ENCODE assay signal across 9 mouse cellular contexts in the genomic region with DNA sequence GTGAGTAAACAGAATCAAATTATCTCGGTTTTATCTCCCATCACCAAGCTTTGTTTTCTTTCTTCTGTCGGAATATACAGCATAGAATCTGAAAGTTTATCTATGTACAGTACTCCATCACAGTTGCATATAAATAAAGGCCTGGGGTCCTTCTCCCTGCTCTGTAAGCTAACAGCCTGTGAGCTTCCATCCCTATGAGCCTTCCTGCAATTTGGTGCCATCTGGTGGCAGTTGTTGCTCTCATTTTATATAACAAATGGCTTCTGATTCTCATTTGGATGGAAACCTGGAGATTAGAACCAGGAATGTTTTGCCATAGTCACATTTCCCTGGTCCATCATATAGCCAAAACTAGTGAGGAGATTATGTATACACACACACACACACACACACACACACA.
DNase-seq lines count a peak whose midpoint lies in the region; ATAC-seq and TF ChIP-seq lines count a peak whose summit lies in the region.
"Had no signal": no experiment of that assay in that cellular context is flagged by ENCODE, and none has a peak within 500 bp of the region (broad histone marks: within the 10 kb centered on the region; RNA-seq: fewer than 3 reads in every experiment).

No protein-coding gene starts in this region.

- no peak overlapping the region for H3K4me2 ChIP-seq in hindbrain, embryonic 14.5 days (replicated peaks)
- H3K4me2 ChIP-seq in limb, embryonic 11.5 days (ENCODE audit: low read depth, severe bottlenecking): no peak overlapping the region
- H3K4me2 ChIP-seq: limb, embryonic 12.5 days had no signal

- H3K9me3 ChIP-seq in heart, embryonic 10.5 days: no peaks in the 10 kb centered on the region
- no peaks in the 10 kb centered on the region for H3K9me3 ChIP-seq in ES-E14 (ENCODE audit: control insufficient read depth, insufficient read depth, low read depth, low read length)
- no peaks in the 10 kb centered on the region for H3K9me3 ChIP-seq in hindbrain, embryonic 14.5 days (ENCODE audit: control insufficient read depth, low read length)
- H3K9me3 ChIP-seq in limb, embryonic 11.5 days (ENCODE audit: control insufficient read depth, low read length): no peaks in the 10 kb centered on the region
- H3K9me3 ChIP-seq: limb, embryonic 12.5 days had no signal

- H3K4me1 ChIP-seq in heart, embryonic 10.5 days: no peaks in the 10 kb centered on the region
- H3K4me1 ChIP-seq in ES-E14 (ENCODE audit: control insufficient read depth in 2 of 2, insufficient read depth in 2 of 2, low read length in 2 of 2, poor library complexity in 1 of 2): no peaks in the 10 kb centered on the region
- H3K4me1 ChIP-seq in hindbrain, embryonic 14.5 days (replicated peaks; ENCODE audit: control insufficient read depth, insufficient read depth, low read length): no peaks in the 10 kb centered on the region
- H3K4me1 ChIP-seq in limb, embryonic 11.5 days (ENCODE audit: control insufficient read depth, insufficient read depth, low read length): no peaks in the 10 kb centered on the region
- H3K4me1 ChIP-seq: limb, embryonic 12.5 days had no signal

- in situ Hi-C loops in ES-E14 (cut with MboI; ENCODE audit: low sequenced_read_pairs in 2 of 2, unreplicated experiment in 2 of 2): no loop called here

- 33% methylated on average over 2 of the region's 2 CpGs for WGBS in heart, embryonic 10.5 days
- WGBS in hindbrain, embryonic 14.5 days: 32% methylated on average over 2 of the region's 2 CpGs
- WGBS in limb, embryonic 11.5 days: 30% methylated on average over 2 of the region's 2 CpGs

- no peak overlapping the region for H3K9ac ChIP-seq in ES-E14 (ENCODE audit: insufficient read depth, low read depth, low read length, poor library complexity, severe bottlenecking)
- H3K9ac ChIP-seq in hindbrain, embryonic 14.5 days: no peak overlapping the region
- H3K9ac ChIP-seq in limb, embryonic 11.5 days (ENCODE audit: low read length): no peak overlapping the region
- H3K9ac ChIP-seq: limb, embryonic 12.5 days had no signal

- H3K36me3 ChIP-seq in heart, embryonic 10.5 days: no peaks in the 10 kb centered on the region
- H3K36me3 ChIP-seq in ES-E14 (ENCODE audit: control insufficient read depth, insufficient read depth, low read length, poor library complexity, severe bottlenecking): no peaks in the 10 kb centered on the region
- no peaks in the 10 kb centered on the region for H3K36me3 ChIP-seq in hindbrain, embryonic 14.5 days (replicated peaks; ENCODE audit: control insufficient read depth, insufficient read depth)
- no peaks in the 10 kb centered on the region for H3K36me3 ChIP-seq in limb, embryonic 11.5 days (ENCODE audit: control insufficient read depth, insufficient read depth, low read length)
- H3K36me3 ChIP-seq: limb, embryonic 12.5 days had no signal

- H3K4me3 ChIP-seq in heart, embryonic 10.5 days: no peak overlapping the region
- H3K4me3 ChIP-seq in ES-E14 (ENCODE audit: insufficient read depth in 1 of 2, low read depth in 1 of 2, low read length in 2 of 2, poor library complexity in 1 of 2, severe bottlenecking in 1 of 2): no peak overlapping the region
- no peak overlapping the region for H3K4me3 ChIP-seq in hindbrain, embryonic 14.5 days (replicated peaks; ENCODE audit: low read length)
- H3K4me3 ChIP-seq in limb, embryonic 11.5 days (ENCODE audit: low read depth, low read length): no peak overlapping the region
- H3K4me3 ChIP-seq: limb, embryonic 12.5 days had no signal

- DNase-seq in heart, postnatal 4 days: peak; percentile 55
- no peak for DNase-seq in heart, embryonic 10.5 days (ENCODE audit: low spot score)
- peak; percentile 16 for DNase-seq in ES-E14 (ENCODE audit: low read depth, low spot score)
- peak; percentile 25 to 56 for DNase-seq in cerebellum, postnatal 4 days (ENCODE audit: low spot score in 2 of 2)
- peak; percentile 83 for DNase-seq in hindbrain, embryonic 14.5 days (ENCODE audit: low spot score)
- peak; percentile 66 for DNase-seq in limb, embryonic 11.5 days (ENCODE audit: low spot score)
- no peak for DNase-seq in spleen, postnatal 10 days (ENCODE audit: low spot score in 2 of 2)

- no peak overlapping the region for H3K27ac ChIP-seq in heart, embryonic 10.5 days
- no peak overlapping the region for H3K27ac ChIP-seq in ES-E14 (ENCODE audit: insufficient read depth, low read depth, low read length, poor library complexity, severe bottlenecking)
- H3K27ac ChIP-seq in hindbrain, embryonic 14.5 days: no peak overlapping the region
- H3K27ac ChIP-seq in limb, embryonic 11.5 days (replicated peaks; ENCODE audit: low read depth, low read length): no peak overlapping the region
- H3K27ac ChIP-seq: limb, embryonic 12.5 days had no signal

- no peaks in the 10 kb centered on the region for H3K27me3 ChIP-seq in heart, embryonic 10.5 days (ENCODE audit: insufficient read depth, poor library complexity, severe bottlenecking)
- no peaks in the 10 kb centered on the region for H3K27me3 ChIP-seq in hindbrain, embryonic 14.5 days (ENCODE audit: control insufficient read depth, insufficient read depth, low read length)
- no peaks in the 10 kb centered on the region for H3K27me3 ChIP-seq in limb, embryonic 11.5 days (ENCODE audit: control insufficient read depth, insufficient read depth, low read length)
- H3K27me3 ChIP-seq: limb, embryonic 12.5 days had no signal

- ATAC-seq in hindbrain, embryonic 14.5 days (ENCODE audit: low FRiP score): no peak; the same call in 1 of the 2 replicates
- ATAC-seq in limb, embryonic 11.5 days (ENCODE audit: insufficient number of reproducible peaks, low FRiP score, low TSS enrichment, low read depth): no peak
- ATAC-seq in inflammation-experienced regulatory T-cells, adult 6 months: no peak

TF ChIP-seq in ES-E14, 5 proteins besides CTCF, POLR2A, EP300 and RAD21:
- TF ChIP-seq ZC3H11A (IDR thresholded peaks at IDR 0.05; ENCODE audit: borderline replicate concordance, low read depth, low read length) (peak; percentile 38; the same call in 1 of the 2 replicates), MAFK (IDR thresholded peaks at IDR 0.05; ENCODE audit: insufficient read depth, low read depth, low read length) (no peak)
TF ChIP-seq in ES-E14: peak in this region for 1.

Comparison
In these comparisons a context has a peak if more than half of its experiments do, and no peak if none do; other contexts are left out.
1. DNase-seq: peak in heart, postnatal 4 days (single experiment), ES-E14 (single experiment), cerebellum, postnatal 4 days (2 of 2), hindbrain, embryonic 14.5 days (single experiment) and limb, embryonic 11.5 days (single experiment); none in heart, embryonic 10.5 days (single experiment) and spleen, postnatal 10 days (0 of 2).